Mouse (Mus musculus): Measurements from ENCODE around the gene Phtf1. TPM values are rescaled to one million over a fixed set of nuclear protein-coding genes. Genes with fewer than 3 reads are reported as not detected.

The Phtf1 gene
- polyA plus RNA-seq, 1 experiment from 2014 or later = 27.5 TPM

DNA sequence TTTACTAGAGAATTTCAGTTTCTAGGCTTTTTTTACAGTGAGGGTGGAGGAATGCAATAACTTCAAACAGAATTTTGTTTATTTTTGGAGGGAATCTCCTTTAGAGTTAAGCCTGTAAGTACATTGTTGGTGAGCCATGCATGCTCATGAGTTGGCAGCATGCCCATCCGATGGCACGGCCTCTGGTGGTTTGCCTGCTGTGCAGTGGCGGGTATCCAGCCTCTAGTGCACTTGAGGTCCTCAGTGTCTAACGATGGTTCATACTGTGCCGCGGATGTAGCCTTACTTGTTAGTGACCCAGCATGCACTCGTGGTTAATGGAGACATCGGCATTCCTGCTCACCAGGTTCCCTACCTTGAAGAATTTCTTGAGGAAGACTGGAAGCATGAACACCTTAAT is 39.6 kb downstream of the Phtf1 start:
- no peaks in the 10 kb centered on the region for H3K4me1 ChIP-seq (replicated peaks; ENCODE audit: control insufficient read depth, insufficient read depth, low read length)
- DNase-seq (ENCODE audit: low spot score) = no peak
- no peaks in the 10 kb centered on the region for H3K27me3 ChIP-seq (replicated peaks; ENCODE audit: control insufficient read depth, insufficient read depth, low read length)
- WGBS = 88% methylated on average over 8 of the region's 8 CpGs
- peaks cover 64% of the 10 kb centered on the region for H3K36me3 ChIP-seq (ENCODE audit: control insufficient read depth, insufficient read depth, low read length)
- H3K9ac ChIP-seq (ENCODE audit: low read length) = no peak overlapping the region
- ATAC-seq (replicated peaks; ENCODE audit: low FRiP score, low TSS enrichment, low read depth) = no peak
- H3K4me3 ChIP-seq (ENCODE audit: low read depth, low read length) = no peak overlapping the region
- H3K4me2 ChIP-seq (ENCODE audit: low read length) = no peak overlapping the region
- no peak overlapping the region for H3K27ac ChIP-seq (ENCODE audit: low read depth)
- H3K9me3 ChIP-seq (ENCODE audit: control insufficient read depth, low read length) = no peaks in the 10 kb centered on the region

DNA sequence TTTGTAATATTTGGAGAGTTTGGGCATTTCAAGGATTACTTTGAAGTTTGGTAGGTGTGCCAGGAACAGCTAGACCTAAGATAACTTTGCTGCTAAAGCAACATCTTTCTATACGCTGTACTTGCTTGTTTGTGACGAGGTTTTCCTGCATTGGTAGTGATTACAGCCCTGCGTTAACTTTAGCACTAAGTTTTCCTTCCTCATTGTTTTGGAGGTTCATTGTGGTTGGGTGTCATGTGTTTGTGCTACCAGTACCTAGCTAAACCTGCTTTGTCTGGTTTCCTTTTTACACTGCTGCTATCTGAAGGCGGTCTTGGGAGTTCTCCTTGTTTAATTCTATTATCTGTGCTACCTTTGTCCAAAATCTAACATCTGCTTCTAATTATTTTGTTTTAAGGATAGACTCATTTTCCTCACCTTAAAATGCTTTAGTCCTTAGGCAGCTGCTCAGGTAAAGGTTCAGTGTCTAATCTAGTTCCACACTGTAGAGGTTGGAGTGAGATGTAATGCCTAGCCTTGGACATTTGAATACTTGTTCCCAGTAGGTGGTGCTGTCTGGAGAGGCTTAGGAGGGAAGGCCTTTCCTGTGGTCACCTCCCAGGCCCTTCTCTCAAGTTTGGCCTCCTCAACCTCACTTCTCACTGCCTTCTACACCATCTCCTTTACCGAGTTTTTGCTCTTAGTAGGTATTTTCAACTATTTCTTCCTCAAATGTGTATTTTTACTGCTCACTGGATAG is 42.2 kb downstream of the Phtf1 start:
- H3K36me3 ChIP-seq (ENCODE audit: control insufficient read depth, insufficient read depth, low read length) = peaks cover 46% of the 10 kb centered on the region
- no peak overlapping the region for H3K27ac ChIP-seq (ENCODE audit: low read depth)
- no peak for DNase-seq (ENCODE audit: low spot score)
- H3K9ac ChIP-seq (ENCODE audit: low read length) = no peak overlapping the region
- no peaks in the 10 kb centered on the region for H3K4me1 ChIP-seq (replicated peaks; ENCODE audit: control insufficient read depth, insufficient read depth, low read length)
- no peaks in the 10 kb centered on the region for H3K9me3 ChIP-seq (ENCODE audit: control insufficient read depth, low read length)
- H3K27me3 ChIP-seq (replicated peaks; ENCODE audit: control insufficient read depth, insufficient read depth, low read length) = no peaks in the 10 kb centered on the region
- H3K4me2 ChIP-seq (ENCODE audit: low read length) = no peak overlapping the region
- H3K4me3 ChIP-seq (ENCODE audit: low read depth, low read length) = no peak overlapping the region
- ATAC-seq (replicated peaks; ENCODE audit: low FRiP score, low TSS enrichment, low read depth) = no peak
- WGBS = 93% methylated on average over 5 of the region's 5 CpGs

DNA sequence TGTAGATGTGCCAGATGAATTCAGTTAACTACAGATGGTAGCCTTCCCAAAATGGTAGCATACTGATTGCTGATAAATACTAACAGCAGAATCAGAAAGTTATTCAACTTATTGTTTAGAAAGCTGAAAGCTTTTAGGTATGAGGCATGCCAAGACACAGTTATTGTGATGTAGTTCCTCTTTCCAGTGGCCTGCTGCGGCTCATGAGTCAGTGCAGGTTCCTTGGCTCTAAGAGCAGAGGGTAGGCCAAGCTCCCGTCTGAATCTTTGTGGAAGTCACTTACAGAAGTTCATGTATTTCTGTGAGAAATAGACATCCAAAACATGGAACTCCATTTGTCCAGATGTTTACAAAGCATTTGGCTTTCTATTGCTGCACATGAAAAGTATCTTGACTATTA is 44.1 kb downstream of the Phtf1 start:
- H3K4me1 ChIP-seq (replicated peaks; ENCODE audit: control insufficient read depth, insufficient read depth, low read length) = no peaks in the 10 kb centered on the region
- H3K27me3 ChIP-seq (replicated peaks; ENCODE audit: control insufficient read depth, insufficient read depth, low read length) = no peaks in the 10 kb centered on the region
- H3K4me2 ChIP-seq (ENCODE audit: low read length) = no peak overlapping the region
- no peak overlapping the region for H3K27ac ChIP-seq (ENCODE audit: low read depth)
- H3K9me3 ChIP-seq (ENCODE audit: control insufficient read depth, low read length) = no peaks in the 10 kb centered on the region
- DNase-seq (ENCODE audit: low spot score) = no peak
- H3K9ac ChIP-seq (ENCODE audit: low read length) = no peak overlapping the region
- H3K4me3 ChIP-seq (ENCODE audit: low read depth, low read length) = no peak overlapping the region
- H3K36me3 ChIP-seq (ENCODE audit: control insufficient read depth, insufficient read depth, low read length) = peaks cover 45% of the 10 kb centered on the region
- ATAC-seq (replicated peaks; ENCODE audit: low FRiP score, low TSS enrichment, low read depth) = no peak
- WGBS = 96% methylated on average over 2 of the region's 2 CpGs

DNA sequence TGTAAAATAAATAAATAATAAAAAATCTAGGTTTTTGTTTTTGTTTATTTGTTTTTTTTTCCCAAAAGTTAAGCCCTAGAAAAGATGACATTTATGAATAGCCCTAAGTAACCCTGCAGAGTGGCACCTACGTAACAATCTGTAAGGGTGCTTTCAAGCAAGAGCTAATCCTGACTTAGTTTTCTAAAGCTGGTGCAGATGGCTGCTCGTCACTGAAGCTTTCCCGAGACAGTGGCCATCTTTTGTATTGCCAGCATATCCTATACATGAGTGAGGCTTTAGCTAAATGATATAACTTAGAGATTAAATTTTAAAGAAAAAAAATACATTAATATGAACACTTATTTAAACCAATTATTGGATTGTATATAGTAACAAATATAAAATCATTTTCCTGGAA is 50.0 kb downstream of the Phtf1 start:
- no peak overlapping the region for H3K4me2 ChIP-seq (ENCODE audit: low read length)
- H3K4me1 ChIP-seq (replicated peaks; ENCODE audit: control insufficient read depth, insufficient read depth, low read length) = no peaks in the 10 kb centered on the region; the same call in 1 of the 2 replicates
- 87% methylated on average over 3 of the region's 3 CpGs for WGBS
- H3K27ac ChIP-seq (ENCODE audit: low read depth) = no peak overlapping the region
- no peaks in the 10 kb centered on the region for H3K27me3 ChIP-seq (replicated peaks; ENCODE audit: control insufficient read depth, insufficient read depth, low read length)
- no peaks in the 10 kb centered on the region for H3K9me3 ChIP-seq (ENCODE audit: control insufficient read depth, low read length)
- no peak overlapping the region for H3K9ac ChIP-seq (ENCODE audit: low read length)
- DNase-seq (ENCODE audit: low spot score) (no peak), ATAC-seq (replicated peaks; ENCODE audit: low FRiP score, low TSS enrichment, low read depth) (no peak)
- no peak overlapping the region for H3K4me3 ChIP-seq (ENCODE audit: low read depth, low read length)
- H3K36me3 ChIP-seq (ENCODE audit: control insufficient read depth, insufficient read depth, low read length) = peaks cover 49% of the 10 kb centered on the region

DNA sequence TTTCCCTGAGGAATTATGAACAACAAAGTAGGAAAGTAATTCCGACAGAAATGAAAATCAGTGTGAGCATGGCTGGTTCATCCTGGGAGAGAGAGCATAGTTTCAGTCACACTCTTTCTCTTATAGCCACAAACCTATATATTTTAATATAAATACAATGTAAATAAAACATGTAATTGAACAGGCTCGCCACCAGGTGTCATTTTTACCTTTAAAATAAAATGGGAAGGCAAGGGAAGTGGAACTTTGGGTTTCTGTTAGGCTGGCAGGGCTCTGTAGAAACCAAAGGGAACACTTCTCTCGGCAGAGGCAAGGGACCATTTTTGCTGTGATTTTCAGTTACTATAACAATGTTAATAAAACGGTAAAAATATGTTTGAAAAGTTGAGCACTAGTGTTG is 51.5 kb downstream of the Phtf1 start:
- Histone ChIP-seq H3K9ac (ENCODE audit: low read length) (no peak overlapping the region), H3K27me3 (replicated peaks; ENCODE audit: control insufficient read depth, insufficient read depth, low read length) (no peaks in the 10 kb centered on the region), H3K27ac (ENCODE audit: low read depth) (no peak overlapping the region), H3K36me3 (ENCODE audit: control insufficient read depth, insufficient read depth, low read length) (peaks cover 58% of the 10 kb centered on the region), H3K4me2 (ENCODE audit: low read length) (no peak overlapping the region), H3K4me3 (ENCODE audit: low read depth, low read length) (no peak overlapping the region), H3K9me3 (ENCODE audit: control insufficient read depth, low read length) (no peaks in the 10 kb centered on the region), H3K4me1 (replicated peaks; ENCODE audit: control insufficient read depth, insufficient read depth, low read length) (no peaks in the 10 kb centered on the region; the same call in 1 of the 2 replicates)
- DNase-seq (ENCODE audit: low spot score) = no peak
- ATAC-seq (replicated peaks; ENCODE audit: low FRiP score, low TSS enrichment, low read depth) = no peak
- WGBS = 60% methylated on average over 4 of the region's 4 CpGs

DNA sequence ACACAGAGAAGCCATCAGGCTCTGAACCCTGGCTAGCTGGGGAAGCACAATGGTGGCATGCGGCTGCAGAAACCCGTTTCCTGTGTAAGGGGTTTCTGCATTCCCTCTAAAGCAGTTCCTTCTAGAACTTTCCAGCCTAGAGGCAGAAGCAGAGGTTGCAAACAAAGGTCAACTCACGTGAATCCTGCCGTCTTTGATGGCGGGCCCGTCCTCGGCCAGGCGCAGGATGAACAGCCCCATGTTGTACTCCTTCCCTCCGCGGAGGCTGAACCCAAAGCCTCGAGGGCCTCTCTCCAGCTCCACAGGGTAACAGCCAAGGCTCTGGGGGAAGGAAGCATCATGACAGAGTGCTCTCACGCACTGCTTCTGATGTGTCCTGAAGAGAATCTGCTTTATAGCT is 52.2 kb downstream of the Phtf1 start:
- no peak overlapping the region for H3K9ac ChIP-seq (ENCODE audit: low read length)
- H3K4me1 ChIP-seq (replicated peaks; ENCODE audit: control insufficient read depth, insufficient read depth, low read length) = no peaks in the 10 kb centered on the region; the same call in 1 of the 2 replicates
- H3K4me3 ChIP-seq (ENCODE audit: low read depth, low read length) = no peak overlapping the region
- DNase-seq (ENCODE audit: low spot score) (no peak), ATAC-seq (replicated peaks; ENCODE audit: low FRiP score, low TSS enrichment, low read depth) (no peak)
- H3K4me2 ChIP-seq (ENCODE audit: low read length) = no peak overlapping the region
- H3K9me3 ChIP-seq (ENCODE audit: control insufficient read depth, low read length) = no peaks in the 10 kb centered on the region
- H3K27me3 ChIP-seq (replicated peaks; ENCODE audit: control insufficient read depth, insufficient read depth, low read length) = no peaks in the 10 kb centered on the region
- H3K27ac ChIP-seq (ENCODE audit: low read depth) = peak overlapping the region; percentile 6; the same call in 1 of the 2 replicates
- peaks cover 58% of the 10 kb centered on the region for H3K36me3 ChIP-seq (ENCODE audit: control insufficient read depth, insufficient read depth, low read length)
- 72% methylated on average over 12 of the region's 12 CpGs for WGBS

DNA sequence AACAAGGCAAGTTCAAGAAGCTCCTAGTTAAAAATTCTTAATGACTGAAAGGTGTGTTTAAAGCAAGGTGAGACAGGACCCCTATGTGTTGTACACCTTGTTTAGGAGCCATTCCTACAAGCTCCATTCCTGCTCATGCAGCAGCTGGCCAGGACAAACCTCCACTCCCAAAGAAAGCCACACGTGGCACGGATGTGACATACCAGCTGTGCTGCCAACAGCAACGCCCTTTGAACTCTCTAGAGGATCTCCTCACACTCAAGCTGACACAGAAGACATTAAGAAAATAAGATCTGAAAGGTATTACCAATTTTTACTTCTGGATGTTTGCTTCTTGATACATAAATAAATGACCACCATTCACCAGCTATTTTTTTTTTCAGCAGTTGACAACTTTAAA is 59.0 kb downstream of the Phtf1 start:
- H3K27ac ChIP-seq (ENCODE audit: low read depth) = no peak overlapping the region
- DNase-seq (ENCODE audit: low spot score) = no peak
- WGBS = 71% methylated on average over 3 of the region's 3 CpGs
- no peaks in the 10 kb centered on the region for H3K4me1 ChIP-seq (replicated peaks; ENCODE audit: control insufficient read depth, insufficient read depth, low read length)
- ATAC-seq (replicated peaks; ENCODE audit: low FRiP score, low TSS enrichment, low read depth) = no peak
- no peak overlapping the region for H3K4me2 ChIP-seq (ENCODE audit: low read length)
- peaks cover 20% of the 10 kb centered on the region; the same call in 1 of the 2 replicates for H3K36me3 ChIP-seq (ENCODE audit: control insufficient read depth, insufficient read depth, low read length)
- no peaks in the 10 kb centered on the region for H3K9me3 ChIP-seq (ENCODE audit: control insufficient read depth, low read length)
- no peak overlapping the region for H3K4me3 ChIP-seq (ENCODE audit: low read depth, low read length)
- no peaks in the 10 kb centered on the region for H3K27me3 ChIP-seq (replicated peaks; ENCODE audit: control insufficient read depth, insufficient read depth, low read length)
- H3K9ac ChIP-seq (ENCODE audit: low read length) = no peak overlapping the region

DNA sequence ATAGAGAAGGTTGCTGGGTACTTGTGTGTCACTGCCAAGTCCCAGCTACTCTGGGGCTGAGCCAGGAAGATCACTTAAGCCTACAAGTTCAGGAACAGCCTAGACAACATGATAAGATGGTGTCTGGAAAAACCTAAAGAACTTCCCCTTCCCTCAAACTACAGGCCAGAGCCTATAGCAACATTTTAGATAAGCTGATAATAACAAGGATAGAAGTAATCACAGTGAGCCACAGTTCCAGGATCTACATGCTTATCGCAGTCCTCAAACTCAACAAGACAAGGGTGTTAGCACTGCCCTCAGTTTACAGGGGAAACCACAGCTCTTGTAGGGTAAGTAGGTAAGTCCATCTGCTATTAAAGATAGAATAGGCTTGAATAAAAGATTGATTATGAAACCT is 64.2 kb downstream of the Phtf1 start:
- H3K9me3 ChIP-seq (ENCODE audit: control insufficient read depth, low read length) = no peaks in the 10 kb centered on the region

DNA sequence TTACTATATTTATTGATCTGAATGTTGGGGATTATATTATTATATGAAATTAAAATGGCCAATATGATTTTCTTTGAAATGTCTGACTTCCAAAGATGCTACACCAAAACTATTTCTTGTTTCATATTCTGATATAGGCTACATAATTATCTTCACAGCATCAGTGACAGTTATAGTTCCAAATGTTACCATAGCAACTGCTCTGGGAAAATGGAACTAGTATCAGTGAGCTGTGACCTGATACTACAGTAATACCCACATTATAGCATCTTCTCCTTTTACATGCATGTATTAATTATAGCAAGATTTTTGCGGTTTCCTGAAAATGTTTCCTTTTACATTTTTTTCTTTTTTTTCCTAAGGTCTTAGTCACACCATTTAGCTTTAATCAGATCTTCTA is 64.8 kb downstream of the Phtf1 start:
- ATAC-seq (replicated peaks; ENCODE audit: low FRiP score, low TSS enrichment, low read depth) (no peak), DNase-seq (ENCODE audit: low spot score) (no peak)
- 0 out of 2 replicates have a peak, but pooled peaks cover 8% of the 10 kb centered on the region for H3K36me3 ChIP-seq (ENCODE audit: control insufficient read depth, insufficient read depth, low read length)
- H3K9ac ChIP-seq (ENCODE audit: low read length) = no peak overlapping the region
- 95% methylated on average over 1 of the region's 1 CpGs for WGBS
- H3K27ac ChIP-seq (ENCODE audit: low read depth) = no peak overlapping the region
- H3K27me3 ChIP-seq (replicated peaks; ENCODE audit: control insufficient read depth, insufficient read depth, low read length) = no peaks in the 10 kb centered on the region
- no peaks in the 10 kb centered on the region for H3K4me1 ChIP-seq (replicated peaks; ENCODE audit: control insufficient read depth, insufficient read depth, low read length)
- H3K9me3 ChIP-seq (ENCODE audit: control insufficient read depth, low read length) = no peaks in the 10 kb centered on the region
- no peak overlapping the region for H3K4me2 ChIP-seq (ENCODE audit: low read length)
- H3K4me3 ChIP-seq (ENCODE audit: low read depth, low read length) = no peak overlapping the region

More for the DNA sequence above, 64.2 kb downstream of the Phtf1 start:
- no peaks in the 10 kb centered on the region for H3K4me1 ChIP-seq (replicated peaks; ENCODE audit: control insufficient read depth, insufficient read depth, low read length)
- no peak overlapping the region for H3K9ac ChIP-seq (ENCODE audit: low read length)
- ATAC-seq (replicated peaks; ENCODE audit: low FRiP score, low TSS enrichment, low read depth) (no peak), DNase-seq (ENCODE audit: low spot score) (no peak)
- no peak overlapping the region for H3K4me3 ChIP-seq (ENCODE audit: low read depth, low read length)
- no peak overlapping the region for H3K27ac ChIP-seq (ENCODE audit: low read depth)
- WGBS = 84% methylated on average over 1 of the region's 1 CpGs
- no peak overlapping the region for H3K4me2 ChIP-seq (ENCODE audit: low read length)
- H3K27me3 ChIP-seq (replicated peaks; ENCODE audit: control insufficient read depth, insufficient read depth, low read length) = no peaks in the 10 kb centered on the region
- peaks cover 13% of the 10 kb centered on the region; the same call in 1 of the 2 replicates for H3K36me3 ChIP-seq (ENCODE audit: control insufficient read depth, insufficient read depth, low read length)

All from intestine, embryonic 14.5 days (tissue).